Mouse (Mus musculus): ENCODE measurements around the gene Nr5a2.

DNA sequence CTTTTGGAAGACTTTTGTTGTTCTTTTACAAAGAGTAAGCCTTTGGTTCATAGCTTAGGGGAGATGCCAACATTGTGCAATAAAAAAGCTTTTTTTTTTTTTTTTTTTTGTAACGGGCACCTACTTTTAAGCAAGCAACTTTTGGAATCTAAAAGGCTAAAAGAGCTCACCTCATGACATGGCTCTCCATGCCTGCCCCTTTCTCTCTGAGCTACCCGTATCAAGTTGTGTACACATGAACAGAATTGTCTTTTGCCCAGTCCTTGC, 48.7 kb downstream of the Nr5a2 start:
- no peak for TF ChIP-seq CTCF (IDR thresholded peaks at IDR 0.05; ENCODE audit: low read depth)
- peak; percentile 34; the same call in 1 of the 2 replicates for TF ChIP-seq EP300 (IDR thresholded peaks at IDR 0.05; ENCODE audit: low read depth)

All from liver, postnatal 0 days (tissue).